Mouse (Mus musculus): ENCODE results near the gene Siglecg. TPM values are rescaled to one million over a fixed set of nuclear protein-coding genes. Genes with fewer than 3 reads are reported as not detected.

Siglecg gene
- polyA plus RNA-seq, 1 experiment from 2014 or later, result 3.5 TPM

DNA sequence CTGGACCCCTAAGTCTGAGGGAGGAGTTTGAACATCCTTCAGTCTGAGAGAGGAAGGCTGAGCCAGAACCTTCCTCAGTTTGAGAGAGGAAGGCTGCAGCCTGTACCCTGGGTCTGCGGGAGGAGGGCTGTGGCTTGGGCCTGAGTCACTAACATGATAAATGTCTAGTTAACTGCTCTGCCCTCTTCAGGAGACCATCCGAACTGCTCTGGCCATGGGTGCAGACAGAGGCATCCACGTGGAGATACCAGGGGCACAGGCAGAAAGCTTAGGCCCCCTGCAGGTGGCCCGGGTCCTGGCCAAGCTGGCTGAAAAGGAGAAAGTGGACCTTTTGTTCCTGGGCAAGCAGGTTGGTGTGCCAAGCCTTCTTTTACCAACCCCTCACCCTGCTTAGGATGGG, 44.6 kb downstream of the Siglecg start:
- H3K4me3 ChIP-seq (ENCODE audit: low read depth, low read length), result no peak overlapping the region
- DNase-seq (peak; percentile 54), ATAC-seq (peak; percentile 47; the same call in 1 of the 2 replicates)
- no peaks in the 10 kb centered on the region for H3K9me3 ChIP-seq (ENCODE audit: low read length)
- H3K4me1 ChIP-seq (ENCODE audit: insufficient read depth), result peaks cover 23% of the 10 kb centered on the region
- no peak overlapping the region for H3K27ac ChIP-seq (ENCODE audit: low read depth)
- H3K27me3 ChIP-seq (ENCODE audit: insufficient read depth, low read length), result no peaks in the 10 kb centered on the region
- 36% methylated on average over 4 of the region's 4 CpGs for WGBS (ENCODE audit: insufficient replicate concordance)
- no peak overlapping the region for H3K9ac ChIP-seq (replicated peaks)
- TF ChIP-seq EP300 (IDR thresholded peaks at IDR 0.05; ENCODE audit: low read depth) (no peak), CTCF (IDR thresholded peaks at IDR 0.05; ENCODE audit: low read depth) (peak; percentile 65)
- peaks cover 44% of the 10 kb centered on the region for H3K36me3 ChIP-seq (replicated peaks; ENCODE audit: insufficient read depth, low read length)
- H3K4me2 ChIP-seq (ENCODE audit: low read depth, low read length), result no peak overlapping the region

DNA sequence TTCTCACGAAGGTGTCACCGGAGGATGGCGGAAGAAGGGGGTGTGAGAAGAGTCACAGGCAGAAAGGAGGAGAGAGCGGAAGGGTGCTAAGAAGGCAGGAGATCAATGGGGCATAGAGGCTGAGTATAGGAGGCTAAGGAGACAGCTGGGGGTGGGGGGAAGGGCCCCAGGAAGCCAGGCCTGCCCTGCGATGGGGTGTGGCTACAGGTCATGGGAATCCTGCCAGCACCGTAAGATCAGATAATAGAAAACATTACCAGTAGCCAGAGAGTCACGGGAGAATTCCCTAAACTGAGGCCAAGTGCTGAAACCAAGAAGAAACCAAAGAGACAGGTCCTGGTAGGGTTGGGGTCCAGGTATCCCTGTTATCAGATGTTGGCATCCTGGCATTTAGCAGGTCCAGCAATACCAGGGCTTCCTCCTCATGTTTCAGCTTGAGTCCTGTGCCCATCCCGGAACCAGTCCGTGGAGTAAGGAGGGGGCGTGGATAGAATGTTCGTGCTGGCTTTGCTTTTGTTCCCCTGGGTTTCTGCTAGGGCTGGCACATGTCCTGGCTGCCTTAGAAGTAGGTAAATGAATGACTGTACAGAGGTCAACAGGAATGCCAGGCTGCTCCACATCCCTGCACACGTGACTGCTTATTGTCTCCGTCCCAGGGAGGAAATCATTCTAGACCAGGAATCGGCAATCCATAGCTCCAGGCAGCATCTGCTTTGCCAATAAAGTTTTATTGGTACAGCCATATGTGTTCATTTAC, 45.8 kb downstream of the Siglecg start:
- ATAC-seq, result no peak
- no peak for DNase-seq
- peaks cover 47% of the 10 kb centered on the region for H3K36me3 ChIP-seq (replicated peaks; ENCODE audit: insufficient read depth, low read length)

DNA sequence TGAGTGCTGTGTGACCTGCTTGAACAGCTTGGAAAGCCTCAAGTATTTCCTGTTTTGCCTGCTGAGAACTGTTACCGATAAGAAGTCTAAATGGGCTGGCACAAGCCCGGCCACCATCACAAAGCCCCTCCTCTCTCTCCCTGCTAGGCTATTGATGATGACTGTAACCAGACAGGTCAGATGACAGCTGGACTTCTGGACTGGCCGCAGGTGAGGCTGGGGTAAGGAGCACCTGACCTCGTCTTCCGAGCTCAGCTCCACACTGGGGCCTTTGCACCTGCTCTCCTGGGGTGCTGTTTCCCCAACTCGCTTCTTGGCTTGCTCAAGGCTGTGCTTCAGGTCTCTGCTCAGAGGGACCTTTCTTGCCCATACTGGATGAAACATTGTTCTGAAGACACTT, 46.4 kb downstream of the Siglecg start:
- Histone ChIP-seq H3K9ac (replicated peaks) (no peak overlapping the region), H3K27me3 (ENCODE audit: insufficient read depth, low read length) (no peaks in the 10 kb centered on the region), H3K4me3 (ENCODE audit: low read depth, low read length) (no peak overlapping the region), H3K27ac (ENCODE audit: low read depth) (no peak overlapping the region), H3K9me3 (ENCODE audit: low read length) (no peaks in the 10 kb centered on the region), H3K4me1 (ENCODE audit: insufficient read depth) (peaks cover 16% of the 10 kb centered on the region), H3K36me3 (replicated peaks; ENCODE audit: insufficient read depth, low read length) (peaks cover 47% of the 10 kb centered on the region), H3K4me2 (ENCODE audit: low read depth, low read length) (no peak overlapping the region)
- no peak for TF ChIP-seq EP300 (IDR thresholded peaks at IDR 0.05; ENCODE audit: low read depth)
- TF ChIP-seq CTCF (IDR thresholded peaks at IDR 0.05; ENCODE audit: low read depth), result no peak
- 72% methylated on average over 6 of the region's 6 CpGs for WGBS (ENCODE audit: insufficient replicate concordance)
- ATAC-seq (no peak), DNase-seq (no peak)

More for the DNA sequence above, 45.8 kb downstream of the Siglecg start:
- TF ChIP-seq EP300 (IDR thresholded peaks at IDR 0.05; ENCODE audit: low read depth) (no peak), CTCF (IDR thresholded peaks at IDR 0.05; ENCODE audit: low read depth) (no peak)
- Histone ChIP-seq H3K4me1 (ENCODE audit: insufficient read depth) (peaks cover 17% of the 10 kb centered on the region), H3K27ac (ENCODE audit: low read depth) (no peak overlapping the region), H3K27me3 (ENCODE audit: insufficient read depth, low read length) (no peaks in the 10 kb centered on the region), H3K4me3 (ENCODE audit: low read depth, low read length) (no peak overlapping the region), H3K9ac (replicated peaks) (no peak overlapping the region), H3K9me3 (ENCODE audit: low read length) (no peaks in the 10 kb centered on the region), H3K4me2 (ENCODE audit: low read depth, low read length) (no peak overlapping the region)
- 79% methylated on average over 14 of the region's 14 CpGs for WGBS (ENCODE audit: insufficient replicate concordance)

DNA sequence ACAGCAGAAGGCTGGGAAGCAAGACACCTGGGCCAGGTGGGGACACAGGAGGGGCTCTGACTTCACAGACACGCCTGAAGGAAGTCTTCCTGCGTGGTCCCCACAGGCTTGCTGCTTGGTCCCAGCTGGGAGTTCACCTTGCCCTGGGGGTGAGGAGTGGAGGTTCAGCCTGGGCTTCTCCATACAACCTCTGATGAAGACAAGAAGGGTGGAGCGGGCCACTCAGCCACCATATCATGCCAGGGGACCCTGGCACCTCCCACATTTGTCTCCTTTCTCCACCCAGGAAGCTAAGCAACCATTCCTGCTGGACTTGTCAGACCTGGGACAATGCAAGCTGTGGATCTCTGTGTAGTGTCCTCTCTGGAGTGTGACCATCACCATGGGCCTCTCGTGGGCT, 54.8 kb downstream of the Siglecg start, which contains the start of gene Vsig10l:
Gene Vsig10l, plus strand, starts transcription at position 301 of the 400 bp plus-strand sequence.
- H3K4me1 ChIP-seq (ENCODE audit: insufficient read depth), result peaks cover 16% of the 10 kb centered on the region
- no peak within 1 kb of the TSS for H3K9ac ChIP-seq (replicated peaks)
- H3K27me3 ChIP-seq (ENCODE audit: insufficient read depth, low read length), result no peaks in the 10 kb centered on the region
- TF ChIP-seq CTCF (IDR thresholded peaks at IDR 0.05; ENCODE audit: low read depth), result no peak
- TF ChIP-seq EP300 (IDR thresholded peaks at IDR 0.05; ENCODE audit: low read depth), result no peak
- H3K27ac ChIP-seq (ENCODE audit: low read depth), result no peak within 1 kb of the TSS
- no peak within 1 kb of the TSS for H3K4me3 ChIP-seq (ENCODE audit: low read depth, low read length)
- peaks cover under 1% of the 10 kb centered on the region; the same call in 1 of the 2 replicates for H3K36me3 ChIP-seq (replicated peaks; ENCODE audit: insufficient read depth, low read length)
- no peak for DNase-seq
- no peak within 1 kb of the TSS for H3K4me2 ChIP-seq (ENCODE audit: low read depth, low read length)
- WGBS (ENCODE audit: insufficient replicate concordance), result 58% methylated on average over 4 of the region's 4 CpGs
- no peaks in the 10 kb centered on the region for H3K9me3 ChIP-seq (ENCODE audit: low read length)
- no peak for ATAC-seq

DNA sequence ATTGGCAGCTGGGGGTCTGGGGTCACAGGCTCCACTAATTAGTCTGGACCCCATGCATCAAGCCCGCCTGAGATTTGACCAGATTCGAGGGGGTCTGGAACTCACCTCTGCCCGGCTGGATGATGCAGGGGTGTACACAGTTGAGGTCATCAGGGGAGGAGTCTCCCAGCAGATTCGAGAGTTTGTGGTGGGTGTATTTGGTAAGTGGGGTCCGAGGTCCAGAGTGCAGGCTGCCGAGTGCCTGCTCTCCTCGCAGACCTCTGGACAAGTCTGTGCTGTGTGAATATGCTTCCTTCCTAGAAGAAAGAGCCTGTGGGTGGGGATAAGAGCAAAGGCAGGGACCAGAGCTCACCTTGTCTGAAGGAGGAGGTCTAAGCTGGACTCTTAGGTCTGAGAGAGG, 56.0 kb downstream of the Siglecg start:
- H3K4me2 ChIP-seq (ENCODE audit: low read depth, low read length), result no peak overlapping the region
- no peak for ATAC-seq
- H3K9ac ChIP-seq (replicated peaks), result 0 out of 2 replicates have a peak overlapping the region, but pooled peaks have one; percentile 2
- no peaks in the 10 kb centered on the region for H3K9me3 ChIP-seq (ENCODE audit: low read length)
- TF ChIP-seq CTCF (IDR thresholded peaks at IDR 0.05; ENCODE audit: low read depth) (no peak), EP300 (IDR thresholded peaks at IDR 0.05; ENCODE audit: low read depth) (no peak)
- H3K4me1 ChIP-seq (ENCODE audit: insufficient read depth), result peaks cover 16% of the 10 kb centered on the region
- no peak for DNase-seq
- no peaks in the 10 kb centered on the region for H3K36me3 ChIP-seq (replicated peaks; ENCODE audit: insufficient read depth, low read length)
- H3K27ac ChIP-seq (ENCODE audit: low read depth), result no peak overlapping the region
- no peak overlapping the region for H3K4me3 ChIP-seq (ENCODE audit: low read depth, low read length)
- WGBS (ENCODE audit: insufficient replicate concordance), result 56% methylated on average over 7 of the region's 7 CpGs
- no peaks in the 10 kb centered on the region for H3K27me3 ChIP-seq (ENCODE audit: insufficient read depth, low read length)

DNA sequence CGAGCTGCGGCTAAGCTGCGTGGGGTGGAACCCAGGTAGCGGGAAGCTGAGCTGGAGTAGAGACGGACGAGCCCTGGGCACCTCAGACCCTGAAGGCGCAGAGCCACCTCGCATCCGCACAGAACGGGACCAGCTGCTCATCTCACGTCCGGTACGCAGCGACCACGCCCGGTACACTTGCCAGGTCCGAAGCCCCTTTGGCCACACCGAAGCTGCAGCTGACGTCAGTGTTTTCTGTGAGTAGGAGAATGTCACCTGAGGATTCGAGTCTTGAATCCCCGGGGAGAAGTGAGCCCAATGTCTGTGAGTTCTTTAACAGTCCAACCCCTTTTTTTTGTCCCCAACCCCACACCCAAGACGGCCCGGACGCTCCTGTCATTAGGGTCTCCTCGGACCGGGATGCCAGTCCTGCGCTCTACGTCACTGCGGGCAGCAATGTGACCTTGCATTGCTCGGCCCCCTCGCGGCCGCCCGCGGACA, 56.9 kb downstream of the Siglecg start:
- H3K4me2 ChIP-seq (ENCODE audit: low read depth, low read length), result peak overlapping the region; percentile 93
- DNase-seq (peak; percentile 33), ATAC-seq (no peak)
- H3K27me3 ChIP-seq (ENCODE audit: insufficient read depth, low read length), result no peaks in the 10 kb centered on the region
- peak overlapping the region; percentile 48 for H3K9ac ChIP-seq (replicated peaks)
- TF ChIP-seq CTCF (IDR thresholded peaks at IDR 0.05; ENCODE audit: low read depth), result peak; percentile 56; the same call in 1 of the 2 replicates
- TF ChIP-seq EP300 (IDR thresholded peaks at IDR 0.05; ENCODE audit: low read depth), result no peak
- no peaks in the 10 kb centered on the region for H3K9me3 ChIP-seq (ENCODE audit: low read length)
- H3K27ac ChIP-seq (ENCODE audit: low read depth), result no peak overlapping the region
- H3K4me3 ChIP-seq (ENCODE audit: low read depth, low read length), result peak overlapping the region; percentile 60
- 11% methylated on average over 35 of the region's 35 CpGs for WGBS (ENCODE audit: insufficient replicate concordance)
- H3K4me1 ChIP-seq (ENCODE audit: insufficient read depth), result peaks cover 16% of the 10 kb centered on the region
- H3K36me3 ChIP-seq (replicated peaks; ENCODE audit: insufficient read depth, low read length), result no peaks in the 10 kb centered on the region
